Mouse (Mus musculus): Measurements from ENCODE around the gene Serpinb2. TPM values are rescaled to one million over a fixed set of nuclear protein-coding genes. Genes with fewer than 3 reads are reported as not detected.

The Serpinb2 gene
- polyA plus RNA-seq, 1 experiment = 1.2 TPM

GRCm38 (mm10) chr1:107513530-107513929 lies 2.3 kb downstream of the Serpinb2 start:
- H3K27ac ChIP-seq (ENCODE audit: insufficient read depth, low read depth, low read length) = peak overlapping the region; percentile 50
- TF ChIP-seq POLR2A (IDR thresholded peaks at IDR 0.05; ENCODE audit: borderline replicate concordance, low read depth, low read length) (no peak), CTCF (IDR thresholded peaks at IDR 0.05; ENCODE audit: low read depth, low read length) (no peak)
- no peak overlapping the region for H3K4me3 ChIP-seq (ENCODE audit: insufficient read depth, low read length)
- H3K4me1 ChIP-seq (ENCODE audit: control insufficient read depth, insufficient read depth, low read length) = peaks cover 33% of the 10 kb centered on the region

- peaks cover 33% of the 10 kb centered on the region for H3K4me1 ChIP-seq (ENCODE audit: control insufficient read depth, insufficient read depth, low read length)
- no peak for TF ChIP-seq POLR2A (IDR thresholded peaks at IDR 0.05; ENCODE audit: borderline replicate concordance, low read depth, low read length)
- TF ChIP-seq CTCF (IDR thresholded peaks at IDR 0.05; ENCODE audit: low read depth, low read length) = no peak
Observed at GRCm38 (mm10) chr1:107515839-107516498, 4.7 kb downstream of the Serpinb2 start.

GRCm38 (mm10) chr1:107525592-107525991 lies 14.4 kb downstream of the Serpinb2 start:
- no peak overlapping the region for H3K27ac ChIP-seq (ENCODE audit: insufficient read depth, low read depth, low read length)
- peaks cover 20% of the 10 kb centered on the region for H3K4me1 ChIP-seq (ENCODE audit: control insufficient read depth, insufficient read depth, low read length)
- H3K4me3 ChIP-seq (ENCODE audit: insufficient read depth, low read length) = no peak overlapping the region
- TF ChIP-seq CTCF (IDR thresholded peaks at IDR 0.05; ENCODE audit: low read depth, low read length) (no peak), POLR2A (IDR thresholded peaks at IDR 0.05; ENCODE audit: borderline replicate concordance, low read depth, low read length) (no peak)

More at GRCm38 (mm10) chr1:107515839-107516498, 4.7 kb downstream of the Serpinb2 start:
- Histone ChIP-seq H3K27ac (ENCODE audit: insufficient read depth, low read depth, low read length) (no peak overlapping the region), H3K4me3 (ENCODE audit: insufficient read depth, low read length) (no peak overlapping the region)

GRCm38 (mm10) chr1:107528325-107529078 lies 17.3 kb downstream of the Serpinb2 start:
- no peak for TF ChIP-seq POLR2A (IDR thresholded peaks at IDR 0.05; ENCODE audit: borderline replicate concordance, low read depth, low read length)
- no peak for TF ChIP-seq CTCF (IDR thresholded peaks at IDR 0.05; ENCODE audit: low read depth, low read length)
- H3K27ac ChIP-seq (ENCODE audit: insufficient read depth, low read depth, low read length) = no peak overlapping the region
- no peak overlapping the region for H3K4me3 ChIP-seq (ENCODE audit: insufficient read depth, low read length)
- H3K4me1 ChIP-seq (ENCODE audit: control insufficient read depth, insufficient read depth, low read length) = peaks cover 20% of the 10 kb centered on the region

GRCm38 (mm10) chr1:107529365-107530052 lies 18.3 kb downstream of the Serpinb2 start:
- Histone ChIP-seq H3K4me3 (ENCODE audit: insufficient read depth, low read length) (no peak overlapping the region), H3K27ac (ENCODE audit: insufficient read depth, low read depth, low read length) (no peak overlapping the region), H3K4me1 (ENCODE audit: control insufficient read depth, insufficient read depth, low read length) (peaks cover 18% of the 10 kb centered on the region)
- TF ChIP-seq CTCF (IDR thresholded peaks at IDR 0.05; ENCODE audit: low read depth, low read length) (no peak), POLR2A (IDR thresholded peaks at IDR 0.05; ENCODE audit: borderline replicate concordance, low read depth, low read length) (no peak)

- H3K4me1 ChIP-seq (ENCODE audit: control insufficient read depth, insufficient read depth, low read length) = peaks cover under 1% of the 10 kb centered on the region
- no peak overlapping the region for H3K4me3 ChIP-seq (ENCODE audit: insufficient read depth, low read length)
- no peak overlapping the region for H3K27ac ChIP-seq (ENCODE audit: insufficient read depth, low read depth, low read length)
- TF ChIP-seq POLR2A (IDR thresholded peaks at IDR 0.05; ENCODE audit: borderline replicate concordance, low read depth, low read length) (no peak), CTCF (IDR thresholded peaks at IDR 0.05; ENCODE audit: low read depth, low read length) (no peak)
Observed at GRCm38 (mm10) chr1:107533736-107534135, 22.5 kb downstream of the Serpinb2 start.

- TF ChIP-seq CTCF (IDR thresholded peaks at IDR 0.05; ENCODE audit: low read depth, low read length) (no peak), POLR2A (IDR thresholded peaks at IDR 0.05; ENCODE audit: borderline replicate concordance, low read depth, low read length) (no peak)
- Histone ChIP-seq H3K4me1 (ENCODE audit: control insufficient read depth, insufficient read depth, low read length) (no peaks in the 10 kb centered on the region), H3K4me3 (ENCODE audit: insufficient read depth, low read length) (no peak overlapping the region), H3K27ac (ENCODE audit: insufficient read depth, low read depth, low read length) (no peak overlapping the region)
Observed at GRCm38 (mm10) chr1:107537435-107537834, 26.2 kb downstream of the Serpinb2 start.

GRCm38 (mm10) chr1:107559494-107559893 lies 48.3 kb downstream of the Serpinb2 start:
- Histone ChIP-seq H3K4me3 (ENCODE audit: insufficient read depth, low read length) (no peak overlapping the region), H3K27ac (ENCODE audit: insufficient read depth, low read depth, low read length) (no peak overlapping the region), H3K4me1 (ENCODE audit: control insufficient read depth, insufficient read depth, low read length) (peaks cover 5% of the 10 kb centered on the region; the same call in 1 of the 2 replicates)
- no peak for TF ChIP-seq CTCF (IDR thresholded peaks at IDR 0.05; ENCODE audit: low read depth, low read length)
- TF ChIP-seq POLR2A (IDR thresholded peaks at IDR 0.05; ENCODE audit: borderline replicate concordance, low read depth, low read length) = no peak

- H3K4me3 ChIP-seq (ENCODE audit: insufficient read depth, low read length) = no peak overlapping the region
- peaks cover 8% of the 10 kb centered on the region; the same call in 1 of the 2 replicates for H3K4me1 ChIP-seq (ENCODE audit: control insufficient read depth, insufficient read depth, low read length)
- TF ChIP-seq POLR2A (IDR thresholded peaks at IDR 0.05; ENCODE audit: borderline replicate concordance, low read depth, low read length) (no peak), CTCF (IDR thresholded peaks at IDR 0.05; ENCODE audit: low read depth, low read length) (no peak)
- no peak overlapping the region for H3K27ac ChIP-seq (ENCODE audit: insufficient read depth, low read depth, low read length)
Observed at GRCm38 (mm10) chr1:107562110-107562509, 50.9 kb downstream of the Serpinb2 start.
